38 mouse cellular contexts compared by ENCODE assay signal in the genomic region with DNA sequence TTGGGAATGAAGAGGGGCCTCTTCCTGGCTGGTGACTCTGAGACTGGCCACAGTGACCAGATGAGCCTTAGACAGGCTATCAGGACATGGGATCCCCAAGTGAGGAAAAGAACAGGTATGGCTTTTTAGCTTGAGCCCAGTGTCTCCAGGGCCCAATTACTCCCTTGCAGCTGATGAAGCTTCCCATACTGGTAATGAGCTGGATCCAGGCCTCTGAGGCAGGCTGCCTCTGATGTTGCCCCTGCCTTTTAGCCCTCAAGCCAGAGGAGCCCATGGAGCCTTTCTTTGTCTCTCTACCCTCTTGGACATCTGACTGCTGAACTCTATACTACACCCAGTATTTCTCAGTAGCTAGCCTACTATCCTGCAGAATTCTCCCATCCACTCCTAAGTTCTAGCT. TPM values are rescaled to one million over a fixed set of nuclear protein-coding genes. Genes with fewer than 3 reads are reported as not detected.
"Had no signal": no experiment of that assay in that cellular context is flagged by ENCODE, and none has a peak within 500 bp of the region (broad histone marks: within the 10 kb centered on the region; RNA-seq: fewer than 3 reads in every experiment).

Gene Olfr1416, minus strand, starts transcription at position 101 of the 400 bp plus-strand sequence.

- H3K4me1 ChIP-seq: embryonic facial prominence, embryonic 10.5 days; embryonic facial prominence, embryonic 12.5 days; embryonic facial prominence, embryonic 13.5 days; embryonic facial prominence, embryonic 15.5 days; forebrain, embryonic 10.5 days; forebrain, embryonic 12.5 days; forebrain, embryonic 13.5 days; forebrain, embryonic 15.5 days; heart, embryonic 10.5 days had no signal

- H3K9ac ChIP-seq: embryonic facial prominence, embryonic 12.5 days; embryonic facial prominence, embryonic 13.5 days; embryonic facial prominence, embryonic 15.5 days; forebrain, embryonic 12.5 days; forebrain, embryonic 13.5 days; forebrain, embryonic 15.5 days had no signal

- H3K27ac ChIP-seq: embryonic facial prominence, embryonic 10.5 days; embryonic facial prominence, embryonic 12.5 days; embryonic facial prominence, embryonic 13.5 days; embryonic facial prominence, embryonic 15.5 days; forebrain, embryonic 10.5 days; forebrain, embryonic 12.5 days; forebrain, embryonic 13.5 days; forebrain, embryonic 15.5 days; gastrocnemius, adult 2 months; heart, adult 2 months; heart, embryonic 10.5 days had no signal

- H3K9me3 ChIP-seq: embryonic facial prominence, embryonic 15.5 days; forebrain, embryonic 15.5 days had no signal

- DNase-seq: cerebellum, adult 2 months; cerebellum, adult 8-10 months; cerebellum, adult 9-10 months; cerebellum, adult 9-11 months; cerebellum, postnatal 10 days; cerebellum, postnatal 14 days; cerebellum, postnatal 25 days; cerebellum, postnatal 36 days; embryo, embryonic 11 days; gastrocnemius, adult 2 months; gastrocnemius, postnatal 10 days; gastrocnemius, postnatal 14 days; gastrocnemius, postnatal 25 days; gastrocnemius, postnatal 36 days; heart, adult 18-20 months; heart, adult 2 months had no signal

- H3K36me3 ChIP-seq: embryonic facial prominence, embryonic 10.5 days; embryonic facial prominence, embryonic 12.5 days; embryonic facial prominence, embryonic 13.5 days; embryonic facial prominence, embryonic 15.5 days; forebrain, embryonic 10.5 days; forebrain, embryonic 12.5 days; forebrain, embryonic 15.5 days; heart, embryonic 10.5 days had no signal

- H3K4me3 ChIP-seq: embryonic facial prominence, embryonic 10.5 days; embryonic facial prominence, embryonic 12.5 days; embryonic facial prominence, embryonic 13.5 days; embryonic facial prominence, embryonic 15.5 days; erythroblast, embryonic 14.5 days; forebrain, embryonic 10.5 days; forebrain, embryonic 12.5 days; forebrain, embryonic 13.5 days; forebrain, embryonic 15.5 days; gastrocnemius, adult 2 months; heart, adult 2 months; heart, embryonic 10.5 days had no signal

- ATAC-seq: forebrain, embryonic 13.5 days; forebrain, embryonic 14.5 days; forebrain, embryonic 15.5 days; forebrain, embryonic 16.5 days had no signal

- H3K27me3 ChIP-seq: embryonic facial prominence, embryonic 12.5 days; embryonic facial prominence, embryonic 13.5 days; embryonic facial prominence, embryonic 15.5 days; forebrain, embryonic 15.5 days had no signal

- H3K4me2 ChIP-seq: embryonic facial prominence, embryonic 12.5 days; embryonic facial prominence, embryonic 13.5 days; embryonic facial prominence, embryonic 15.5 days; forebrain, embryonic 12.5 days; forebrain, embryonic 13.5 days; forebrain, embryonic 15.5 days had no signal

RNA-seq across cellular contexts. Expression of gene Olfr1416, which starts in this region (rescaled TPM):
- total RNA-seq: common myeloid progenitor, adult 5-6 weeks; gastrocnemius, adult 18-20 months; gastrocnemius, adult 2 months; gastrocnemius, adult 8-10 months; gastrocnemius, postnatal 10 days; gastrocnemius, postnatal 14 days; gastrocnemius, postnatal 25 days; gastrocnemius, postnatal 36 days; gastrocnemius, postnatal 4 days; granulocyte monocyte progenitor cell, adult 5-6 weeks; heart, adult 18-20 months; heart, adult 2 months; heart, adult 8-10 months had no signal
- polyA plus RNA-seq: cerebellum, adult 2 months; cortical plate, adult 2 months; embryonic facial prominence, embryonic 10.5 days; embryonic facial prominence, embryonic 11.5 days; embryonic facial prominence, embryonic 12.5 days; embryonic facial prominence, embryonic 13.5 days; embryonic facial prominence, embryonic 15.5 days; erythroblast, embryonic 14.5 days; forebrain, embryonic 10.5 days; forebrain, embryonic 12.5 days; forebrain, embryonic 13.5 days; forebrain, embryonic 14.5 days; forebrain, embryonic 15.5 days; forebrain, embryonic 16.5 days; frontal cortex, adult 2 months; gonadal fat pad, adult 2 months; heart, adult 2 months; heart, embryonic 10.5 days had no signal
